In the genomic region with DNA sequence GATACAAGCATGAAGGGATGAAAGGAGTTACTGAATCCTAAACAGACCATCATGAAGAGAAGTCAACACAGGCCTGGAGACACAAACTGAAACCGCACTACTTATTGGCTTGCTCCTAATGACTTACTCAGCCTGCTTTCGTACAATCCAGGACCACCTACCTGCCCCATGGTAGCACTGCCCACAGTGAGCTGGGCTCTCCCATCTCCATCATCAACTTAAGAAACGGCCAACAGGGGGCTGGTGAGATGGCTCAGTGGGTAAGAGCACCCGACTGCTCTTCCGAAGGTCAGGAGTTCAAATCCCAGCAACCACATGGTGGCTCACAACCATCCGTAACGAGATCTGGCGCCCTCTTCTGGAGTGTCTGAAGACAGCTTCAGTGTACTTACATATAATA, we compare ENCODE assay signal across 2 mouse cellular contexts.
TF ChIP-seq lines count a peak whose summit lies in the region.

No protein-coding gene starts in this region.

TF ChIP-seq in CH12.LX, 34 proteins besides CTCF, POLR2A, EP300 and RAD21:
- TF ChIP-seq TBP (conservative IDR thresholded peaks at IDR 0.05; ENCODE audit: low read depth, low read length): peak; percentile 91
TF ChIP-seq in CH12.LX: peak in this region for 1; not testable (repeated sequence) for 33.

TF ChIP-seq in MEL, 35 proteins besides CTCF, POLR2A, EP300 and RAD21:
- TF ChIP-seq TBP (IDR thresholded peaks at IDR 0.05; ENCODE audit: low read depth, low read length): peak; percentile 93
TF ChIP-seq in MEL: peak in this region for 1; not testable (repeated sequence) for 34.
